Mouse (Mus musculus): ENCODE measurements around the gene Ddr1. TPM values are rescaled to one million over a fixed set of nuclear protein-coding genes. Genes with fewer than 3 reads are reported as not detected.

Gene Ddr1
- polyA plus RNA-seq, 1 experiment from 2014 or later: 57.9 TPM

DNA sequence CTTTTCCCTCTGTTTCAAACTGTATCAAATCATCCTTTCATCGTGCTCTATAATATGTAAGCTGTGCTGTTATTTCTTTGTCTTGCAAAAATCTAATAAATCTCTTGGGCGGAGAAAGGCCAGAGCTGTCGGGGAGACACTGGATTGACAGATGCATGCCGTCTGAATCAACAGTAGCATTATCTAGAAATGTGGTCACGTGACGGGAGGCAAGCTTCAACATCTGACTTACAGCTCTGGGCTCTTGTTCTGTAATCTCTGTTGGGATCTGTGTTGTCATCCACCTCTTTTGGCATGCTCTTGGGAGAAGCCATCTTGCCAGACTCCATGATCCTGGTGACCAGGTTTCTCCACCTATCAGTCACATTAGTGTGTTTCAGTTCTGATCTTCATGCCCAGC lies 12.7 kb upstream of the Ddr1 start:
- H3K4me2 ChIP-seq (replicated peaks): no peak overlapping the region
- no peaks in the 10 kb centered on the region for H3K27me3 ChIP-seq
- no peak overlapping the region for H3K27ac ChIP-seq
- no peaks in the 10 kb centered on the region for H3K9me3 ChIP-seq
- no peaks in the 10 kb centered on the region for H3K36me3 ChIP-seq
- no peak overlapping the region for H3K4me3 ChIP-seq
- ATAC-seq (ENCODE audit: low FRiP score, low read depth): no peak
- peaks cover 25% of the 10 kb centered on the region for H3K4me1 ChIP-seq
- WGBS: 87% methylated on average over 6 of the region's 6 CpGs
- H3K9ac ChIP-seq: no peak overlapping the region

DNA sequence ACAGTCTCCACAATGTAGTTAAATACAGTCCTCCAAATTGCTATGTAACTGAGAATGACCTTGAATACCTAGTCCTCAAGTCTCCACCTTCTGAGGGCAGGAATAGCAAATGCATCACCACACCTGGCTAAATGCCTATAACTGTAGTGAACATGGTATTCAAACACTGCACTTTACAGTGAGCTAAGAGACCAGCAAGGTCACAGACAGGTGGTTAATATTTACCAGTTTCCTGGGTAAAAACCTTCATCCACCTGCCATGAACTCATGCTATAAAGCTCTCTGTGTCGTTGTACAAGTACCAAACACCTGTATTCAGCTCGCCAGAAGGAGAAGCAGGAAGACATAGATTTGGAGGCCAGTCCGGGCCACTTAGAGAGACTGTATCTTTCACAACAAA lies 11.7 kb upstream of the Ddr1 start:
- Histone ChIP-seq H3K4me3 (no peak overlapping the region), H3K27me3 (no peaks in the 10 kb centered on the region), H3K9ac (no peak overlapping the region), H3K27ac (no peak overlapping the region), H3K36me3 (no peaks in the 10 kb centered on the region), H3K9me3 (no peaks in the 10 kb centered on the region), H3K4me2 (replicated peaks) (no peak overlapping the region), H3K4me1 (peaks cover 18% of the 10 kb centered on the region)
- ATAC-seq (ENCODE audit: low FRiP score, low read depth): no peak
- WGBS: 74% methylated on average over 3 of the region's 3 CpGs

DNA sequence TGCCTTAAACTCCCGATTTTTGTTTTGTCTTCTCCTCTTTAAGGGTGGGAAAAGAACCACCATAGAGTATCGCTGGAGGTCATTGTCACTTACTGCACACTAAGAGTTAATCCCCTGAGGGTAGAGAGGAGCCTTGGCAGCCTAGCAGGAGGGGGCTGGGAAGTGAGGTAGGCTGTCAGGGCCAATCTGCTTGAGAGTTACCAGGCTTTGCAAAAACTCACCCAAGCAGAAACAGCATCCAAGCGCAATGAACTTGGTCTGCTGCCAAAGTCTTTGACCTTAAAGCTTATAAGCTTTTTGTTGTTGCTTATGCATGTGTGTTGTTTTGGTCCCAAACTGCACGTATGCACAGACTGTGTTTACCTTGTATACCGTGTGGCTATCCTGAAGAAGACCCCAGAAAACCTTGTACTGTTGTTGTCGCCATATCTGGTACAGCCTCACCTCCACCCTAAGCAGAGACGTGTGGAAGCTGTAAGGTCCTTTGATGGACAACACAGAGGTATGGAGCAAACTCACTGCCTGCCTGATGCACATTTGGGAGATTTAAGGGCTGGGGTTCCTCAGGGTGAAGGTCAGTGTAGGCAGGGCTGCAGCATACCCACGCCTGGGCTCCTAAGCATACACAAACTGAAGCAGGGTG lies 6.4 kb upstream of the Ddr1 start:
- Histone ChIP-seq H3K4me2 (replicated peaks) (no peak overlapping the region), H3K27ac (no peak overlapping the region), H3K36me3 (no peaks in the 10 kb centered on the region), H3K9me3 (no peaks in the 10 kb centered on the region), H3K4me3 (no peak overlapping the region), H3K27me3 (no peaks in the 10 kb centered on the region), H3K4me1 (peaks cover 12% of the 10 kb centered on the region), H3K9ac (no peak overlapping the region)
- ATAC-seq (ENCODE audit: low FRiP score, low read depth): no peak
- WGBS: 32% methylated on average over 8 of the region's 8 CpGs

- ATAC-seq (ENCODE audit: low FRiP score, low read depth): no peak
- Histone ChIP-seq H3K27ac (no peak overlapping the region), H3K9ac (no peak overlapping the region), H3K4me2 (replicated peaks) (no peak overlapping the region), H3K9me3 (no peaks in the 10 kb centered on the region), H3K4me1 (peaks cover 32% of the 10 kb centered on the region), H3K4me3 (no peak overlapping the region), H3K27me3 (no peaks in the 10 kb centered on the region), H3K36me3 (no peaks in the 10 kb centered on the region)
- WGBS: 76% methylated on average over 2 of the region's 2 CpGs
Measured at GRCm38 (mm10) chr17:35708611-35709010, 4.2 kb upstream of the Ddr1 start.

DNA sequence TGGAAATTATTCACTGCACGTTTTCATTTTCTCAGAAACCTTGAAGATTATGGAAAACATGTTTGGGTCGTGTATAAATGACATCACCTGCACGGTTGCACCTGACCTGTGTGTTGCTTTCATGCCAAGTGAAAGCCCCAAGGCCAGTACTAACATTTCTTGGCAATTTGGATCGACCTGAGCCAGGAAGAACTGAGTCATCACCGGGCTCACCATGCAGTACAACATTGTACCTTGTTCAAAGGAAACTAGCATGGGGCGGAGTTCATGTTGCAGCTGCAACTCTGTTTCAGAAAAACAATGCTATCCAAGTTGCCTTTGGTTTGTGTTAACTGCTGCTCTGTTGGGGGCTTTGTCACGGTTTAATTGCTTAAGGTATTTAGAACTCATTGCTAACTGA lies 3.5 kb upstream of the Ddr1 start:
- no peak overlapping the region for H3K27ac ChIP-seq
- no peak for ATAC-seq (ENCODE audit: low FRiP score, low read depth)

DNA sequence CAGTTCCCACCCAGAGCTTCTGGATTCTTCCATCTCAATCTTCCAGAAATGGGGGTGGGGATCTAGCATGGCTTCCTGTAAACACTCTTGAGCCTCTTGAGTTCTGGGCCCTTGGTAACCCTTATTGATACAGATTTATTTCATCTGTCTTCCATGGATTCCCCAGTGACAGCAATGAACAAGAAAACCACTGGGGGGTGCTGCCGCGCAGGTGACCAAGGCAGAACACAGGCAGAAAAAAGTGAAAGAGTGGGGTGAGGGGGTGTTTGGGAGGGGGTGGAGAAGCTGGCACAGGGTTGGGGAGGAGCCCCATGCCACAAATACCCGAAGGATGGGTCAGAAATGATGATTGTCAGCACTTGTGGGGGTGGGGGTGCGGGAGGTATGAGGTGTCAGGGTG lies 1.4 kb upstream of the Ddr1 start:
- Histone ChIP-seq H3K9ac (no peak overlapping the region), H3K27ac (no peak overlapping the region), H3K4me2 (replicated peaks) (no peak overlapping the region), H3K4me1 (peaks cover 50% of the 10 kb centered on the region), H3K36me3 (no peaks in the 10 kb centered on the region), H3K9me3 (no peaks in the 10 kb centered on the region), H3K4me3 (no peak overlapping the region), H3K27me3 (no peaks in the 10 kb centered on the region)
- ATAC-seq (ENCODE audit: low FRiP score, low read depth): no peak
- 20% methylated on average over 4 of the region's 4 CpGs for WGBS

More for the DNA sequence above, 3.5 kb upstream of the Ddr1 start:
- H3K27me3 ChIP-seq: no peaks in the 10 kb centered on the region
- WGBS: 55% methylated on average over 7 of the region's 7 CpGs
- no peak overlapping the region for H3K9ac ChIP-seq
- H3K9me3 ChIP-seq: no peaks in the 10 kb centered on the region
- no peak overlapping the region for H3K4me3 ChIP-seq
- no peaks in the 10 kb centered on the region for H3K36me3 ChIP-seq
- H3K4me2 ChIP-seq (replicated peaks): no peak overlapping the region
- H3K4me1 ChIP-seq: peaks cover 35% of the 10 kb centered on the region

- Histone ChIP-seq H3K4me2 (replicated peaks) (peak overlapping the region; percentile 70), H3K36me3 (no peaks in the 10 kb centered on the region), H3K9me3 (no peaks in the 10 kb centered on the region), H3K27me3 (peaks cover 5% of the 10 kb centered on the region; the same call in 1 of the 2 replicates), H3K4me1 (peaks cover 55% of the 10 kb centered on the region), H3K4me3 (peak overlapping the region; percentile 44), H3K27ac (peak overlapping the region; percentile 89), H3K9ac (peak overlapping the region; percentile 70)
- ATAC-seq (ENCODE audit: low FRiP score, low read depth): peak; percentile 14; the same call in 1 of the 2 replicates
- WGBS: 2% methylated on average over 14 of the region's 14 CpGs
Measured at GRCm38 (mm10) chr17:35703751-35704271, 610 bp downstream of the Ddr1 start.

DNA sequence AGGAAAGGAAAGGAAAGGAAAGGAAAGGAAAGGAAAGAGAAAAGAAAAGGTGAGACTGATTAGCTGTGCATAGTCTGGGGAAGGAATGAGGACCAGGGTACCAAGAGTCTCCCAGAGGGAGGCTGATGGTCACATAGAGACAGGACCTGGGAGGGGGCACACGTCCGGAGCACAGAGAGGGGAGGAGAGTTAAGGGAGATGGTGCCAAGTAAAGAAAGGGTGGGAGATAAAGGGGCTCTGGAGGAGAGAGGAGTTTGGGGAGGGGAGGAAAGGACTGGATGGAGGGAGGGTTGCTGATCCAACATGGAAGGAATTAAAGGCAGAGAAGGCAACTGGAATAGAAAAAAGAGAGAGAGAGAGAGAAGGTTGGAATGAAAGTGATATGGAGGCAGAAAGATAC lies 1.4 kb downstream of the Ddr1 start:
- Histone ChIP-seq H3K4me3 (peak overlapping the region; percentile 68), H3K9ac (no peak overlapping the region; the same call in 1 of the 2 replicates), H3K4me2 (replicated peaks) (peak overlapping the region; percentile 83), H3K27me3 (peaks cover 5% of the 10 kb centered on the region; the same call in 1 of the 2 replicates), H3K27ac (peak overlapping the region; percentile 91; the same call in 1 of the 2 replicates), H3K9me3 (no peaks in the 10 kb centered on the region), H3K4me1 (peaks cover 63% of the 10 kb centered on the region), H3K36me3 (no peaks in the 10 kb centered on the region)
- 10% methylated on average over 2 of the region's 2 CpGs for WGBS
- ATAC-seq (ENCODE audit: low FRiP score, low read depth): no peak

GRCm38 (mm10) chr17:35702605-35703004 lies 1.8 kb downstream of the Ddr1 start:
- H3K27ac ChIP-seq: peak overlapping the region; percentile 91
- H3K9me3 ChIP-seq: no peaks in the 10 kb centered on the region
- WGBS: 13% methylated on average over 4 of the region's 4 CpGs
- ATAC-seq (ENCODE audit: low FRiP score, low read depth): no peak
- peaks cover 9% of the 10 kb centered on the region for H3K27me3 ChIP-seq
- no peaks in the 10 kb centered on the region for H3K36me3 ChIP-seq
- H3K4me2 ChIP-seq (replicated peaks): peak overlapping the region; percentile 83
- peak overlapping the region; percentile 68 for H3K4me3 ChIP-seq
- peaks cover 67% of the 10 kb centered on the region for H3K4me1 ChIP-seq
- peak overlapping the region; percentile 82 for H3K9ac ChIP-seq

DNA sequence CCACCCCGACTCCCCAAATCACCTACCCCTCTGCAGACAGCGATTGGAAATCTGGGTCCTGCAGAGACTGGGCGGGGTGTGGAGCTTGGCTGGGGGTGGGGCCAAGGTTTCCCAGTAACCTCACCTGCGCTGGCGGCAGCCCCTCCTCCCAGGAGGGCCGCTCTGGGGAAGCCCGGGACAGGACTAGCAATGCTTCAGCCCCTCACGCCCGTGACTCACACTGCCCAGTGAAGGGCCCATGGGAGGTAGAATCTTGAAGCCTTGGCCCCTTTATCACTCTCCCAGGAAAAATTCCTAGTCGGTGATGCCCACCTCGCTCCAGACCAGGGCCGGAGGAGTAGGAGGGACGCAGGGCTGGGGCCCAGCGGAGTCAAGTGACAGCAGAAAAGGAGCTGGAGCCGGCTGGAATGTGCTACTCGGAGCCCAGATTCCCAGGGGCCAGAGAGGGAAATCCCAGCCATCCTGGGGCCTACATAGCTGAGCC lies 2.4 kb downstream of the Ddr1 start:
- H3K27ac ChIP-seq: peak overlapping the region; percentile 91
- peaks cover 73% of the 10 kb centered on the region for H3K4me1 ChIP-seq
- H3K36me3 ChIP-seq: no peaks in the 10 kb centered on the region
- peak overlapping the region; percentile 83 for H3K4me2 ChIP-seq (replicated peaks)
- peak overlapping the region; percentile 68 for H3K4me3 ChIP-seq
- H3K9me3 ChIP-seq: no peaks in the 10 kb centered on the region
- H3K27me3 ChIP-seq: peaks cover 11% of the 10 kb centered on the region
- no peak for ATAC-seq (ENCODE audit: low FRiP score, low read depth)
- 3% methylated on average over 16 of the region's 16 CpGs for WGBS
- H3K9ac ChIP-seq: peak overlapping the region; percentile 82

GRCm38 (mm10) chr17:35701203-35701977 lies 3.0 kb downstream of the Ddr1 start:
- peak overlapping the region; percentile 91 for H3K27ac ChIP-seq
- WGBS: 2% methylated on average over 16 of the region's 16 CpGs
- H3K4me3 ChIP-seq: peak overlapping the region; percentile 68
- no peaks in the 10 kb centered on the region for H3K36me3 ChIP-seq
- no peak for ATAC-seq (ENCODE audit: low FRiP score, low read depth)
- H3K27me3 ChIP-seq: peaks cover 11% of the 10 kb centered on the region
- H3K4me2 ChIP-seq (replicated peaks): peak overlapping the region; percentile 83
- H3K9me3 ChIP-seq: no peaks in the 10 kb centered on the region
- H3K9ac ChIP-seq: peak overlapping the region; percentile 82
- H3K4me1 ChIP-seq: peaks cover 77% of the 10 kb centered on the region

- Histone ChIP-seq H3K27me3 (peaks cover 11% of the 10 kb centered on the region), H3K27ac (peak overlapping the region; percentile 91), H3K4me1 (peaks cover 73% of the 10 kb centered on the region), H3K4me3 (peak overlapping the region; percentile 68), H3K9ac (peak overlapping the region; percentile 82), H3K36me3 (peaks cover 4% of the 10 kb centered on the region), H3K4me2 (replicated peaks) (peak overlapping the region; percentile 83), H3K9me3 (peaks cover 2% of the 10 kb centered on the region)
- peak; percentile 64 for ATAC-seq (ENCODE audit: low FRiP score, low read depth)
- under 1% methylated on average over 65 of the region's 66 CpGs for WGBS
Measured at GRCm38 (mm10) chr17:35700371-35700961, 4.0 kb downstream of the Ddr1 start.
